Mouse (Mus musculus) colon, adult 2 months (tissue): ENCODE data around the gene 2010005H15Rik. TPM values are rescaled to one million over a fixed set of nuclear protein-coding genes. Genes with fewer than 3 reads are reported as not detected.

Experiments
- polyA plus RNA-seq: library from polyadenylated mRNA; depleted of rRNA; stranded (reverse); fragments of >200 nt; gene quantifications from 2 replicates; pipeline ENCODE4 v1.2.3, GENCODE M21; 2012; rRNA removed

The 2010005H15Rik gene
- 0.28 TPM in 1 of 2 replicates, not detected in the other for polyA plus RNA-seq

GRCm38 (mm10) chr16:36221168-36221567 lies at the start of gene 2010005H15Rik:
Gene 2010005H15Rik, plus strand, starts transcription at chr16:36221468.

GRCm38 (mm10) chr16:36183912-36184311 lies 37.4 kb upstream of the 2010005H15Rik start, which contains the start of gene Gm5483:
Gene Gm5483, plus strand, starts transcription at chr16:36184212.

GRCm38 (mm10) chr16:36209967-36210453 lies 11.3 kb upstream of the 2010005H15Rik start, which contains the start of gene Gm5416:
Gene Gm5416, plus strand, starts transcription at chr16:36210403.

DNA sequence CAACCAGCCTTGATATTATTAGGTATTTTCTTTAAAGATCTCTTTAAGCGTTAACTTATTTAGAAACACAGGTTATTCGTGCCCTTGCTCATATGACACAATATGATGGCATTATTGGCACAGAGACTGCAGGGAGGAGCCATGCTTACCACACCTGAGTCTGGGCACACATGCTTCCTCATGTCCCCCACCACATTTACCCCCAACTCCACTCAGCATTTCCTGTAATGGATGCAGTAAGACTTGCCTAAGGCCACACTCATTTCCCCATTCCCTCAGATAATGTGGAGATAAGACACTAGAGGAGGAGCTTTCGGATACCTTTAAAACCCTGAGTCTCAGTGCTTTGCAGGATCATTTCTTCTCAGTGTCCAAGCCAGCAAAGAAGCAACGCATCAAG lies 55.5 kb downstream of the 2010005H15Rik start, which contains the start of gene Stfa1:
Gene Stfa1 (plus strand): TSS at position 156 of the 400 bp plus-strand sequence.

Other genes starting within 250 kb of the 2010005H15Rik start
- 3.3 and 3.7 TPM in 2 replicates for gene Kpna1, start 242.7 kb upstream of the 2010005H15Rik start, polyA plus RNA-seq
- gene Wdr5b, start 180.3 kb upstream of the 2010005H15Rik start, polyA plus RNA-seq, result 0.91 and 0.95 TPM in 2 replicates
- gene Fam162a, start 149.9 kb upstream of the 2010005H15Rik start, polyA plus RNA-seq, result 61.7 and 89.2 TPM in 2 replicates
- 4.5 and 5.0 TPM in 2 replicates for gene Ccdc58, start 149.8 kb upstream of the 2010005H15Rik start, polyA plus RNA-seq
- 0.03 TPM in 1 of 2 replicates, not detected in the other for gene Csta1, start 90.2 kb upstream of the 2010005H15Rik start, polyA plus RNA-seq
- gene Stfa2l1, start 64.7 kb upstream of the 2010005H15Rik start, polyA plus RNA-seq, result not detected in 2 replicates
- not detected in 2 replicates for gene Gm5483, start 37.3 kb upstream of the 2010005H15Rik start, polyA plus RNA-seq
- not detected in 2 replicates for gene Gm5416, start 11.1 kb upstream of the 2010005H15Rik start, polyA plus RNA-seq
- gene Stfa1, start 55.5 kb downstream of the 2010005H15Rik start, polyA plus RNA-seq, result not detected in 2 replicates
- gene BC117090, start 112.9 kb downstream of the 2010005H15Rik start, polyA plus RNA-seq, result not detected in 2 replicates
- gene BC100530, start 146.3 kb downstream of the 2010005H15Rik start, polyA plus RNA-seq, result not detected in 2 replicates
- not detected in 2 replicates for gene Stfa2, start 187.0 kb downstream of the 2010005H15Rik start, polyA plus RNA-seq
- gene Stfa3, start 233.9 kb downstream of the 2010005H15Rik start, polyA plus RNA-seq, result not detected in 2 replicates